Mouse (Mus musculus): ENCODE data around the gene E330017A01Rik. TPM values are rescaled to one million over a fixed set of nuclear protein-coding genes. Genes with fewer than 3 reads are reported as not detected.

Gene E330017A01Rik
- polyA plus RNA-seq, 1 experiment from 2014 or later: not detected

DNA sequence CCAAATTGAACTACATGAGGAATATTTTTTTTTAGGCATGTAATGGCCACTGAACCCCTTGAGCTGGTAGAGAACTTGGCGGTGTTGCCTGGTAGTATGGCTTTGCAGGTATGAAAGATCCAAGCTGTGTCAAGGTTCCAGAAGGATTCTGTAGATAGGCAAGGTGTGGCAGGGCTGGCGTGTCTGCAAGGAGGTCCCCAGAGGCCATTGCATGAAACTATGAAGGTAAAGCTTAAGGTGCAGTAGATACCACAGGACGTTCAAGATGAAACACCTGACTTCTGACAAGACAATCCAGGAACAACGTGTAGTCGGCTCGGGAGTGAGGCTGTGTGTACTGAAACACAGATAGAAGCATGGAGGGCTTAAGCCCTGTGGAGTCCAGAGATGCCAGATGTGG, 20.1 kb upstream of the E330017A01Rik start:
- Histone ChIP-seq H3K4me3 (no peak overlapping the region), H3K4me2 (replicated peaks) (no peak overlapping the region), H3K27ac (no peak overlapping the region), H3K27me3 (no peaks in the 10 kb centered on the region), H3K36me3 (no peaks in the 10 kb centered on the region), H3K4me1 (no peaks in the 10 kb centered on the region), H3K9ac (no peak overlapping the region), H3K9me3 (replicated peaks) (no peaks in the 10 kb centered on the region)
- WGBS: 94% methylated on average over 6 of the region's 6 CpGs
- ATAC-seq (ENCODE audit: low FRiP score): no peak

DNA sequence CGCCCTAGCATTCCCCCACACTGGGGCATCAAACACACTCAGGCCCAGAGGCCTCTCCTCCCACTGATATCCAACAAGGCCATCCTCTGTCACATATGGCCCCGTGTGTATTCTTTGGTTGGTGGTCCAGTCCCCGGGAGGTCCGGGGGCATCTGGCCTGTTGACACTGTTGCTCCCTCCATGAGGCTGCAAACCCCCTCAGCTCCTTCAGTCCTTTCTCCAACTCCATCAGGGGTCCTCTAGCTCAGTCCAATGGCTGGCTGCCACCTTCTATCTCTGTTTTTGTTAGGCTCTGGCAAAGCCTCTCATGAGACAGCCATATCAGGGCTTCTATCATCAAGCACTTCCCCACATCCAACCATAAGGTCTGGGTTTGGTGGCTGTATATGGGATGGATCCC, 18.0 kb upstream of the E330017A01Rik start:
- ATAC-seq (ENCODE audit: low FRiP score): no peak
- Histone ChIP-seq H3K36me3 (no peaks in the 10 kb centered on the region), H3K4me3 (no peak overlapping the region), H3K4me1 (no peaks in the 10 kb centered on the region), H3K9me3 (replicated peaks) (no peaks in the 10 kb centered on the region), H3K27ac (no peak overlapping the region), H3K4me2 (replicated peaks) (no peak overlapping the region), H3K27me3 (no peaks in the 10 kb centered on the region), H3K9ac (no peak overlapping the region)
- 82% methylated on average over 4 of the region's 4 CpGs for WGBS

DNA sequence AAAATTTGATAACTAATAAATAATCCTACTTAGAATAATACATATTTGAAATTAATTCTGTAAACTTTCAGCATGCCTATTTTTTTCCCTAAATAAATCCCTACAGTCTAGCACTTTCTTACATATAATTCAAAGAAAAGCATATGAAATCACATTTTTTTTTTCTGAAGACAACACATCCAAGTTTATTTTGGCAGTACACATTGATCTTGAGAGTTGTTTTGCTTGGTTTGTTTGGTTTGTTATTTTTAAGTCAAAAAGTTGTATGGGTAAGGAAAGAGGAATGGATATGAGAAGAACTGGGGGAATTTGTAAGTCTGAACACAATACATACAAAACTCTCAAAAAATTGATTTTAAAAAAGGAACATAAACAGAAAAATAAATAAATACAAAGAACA, 17.2 kb upstream of the E330017A01Rik start:
- no peaks in the 10 kb centered on the region for H3K9me3 ChIP-seq (replicated peaks)

DNA sequence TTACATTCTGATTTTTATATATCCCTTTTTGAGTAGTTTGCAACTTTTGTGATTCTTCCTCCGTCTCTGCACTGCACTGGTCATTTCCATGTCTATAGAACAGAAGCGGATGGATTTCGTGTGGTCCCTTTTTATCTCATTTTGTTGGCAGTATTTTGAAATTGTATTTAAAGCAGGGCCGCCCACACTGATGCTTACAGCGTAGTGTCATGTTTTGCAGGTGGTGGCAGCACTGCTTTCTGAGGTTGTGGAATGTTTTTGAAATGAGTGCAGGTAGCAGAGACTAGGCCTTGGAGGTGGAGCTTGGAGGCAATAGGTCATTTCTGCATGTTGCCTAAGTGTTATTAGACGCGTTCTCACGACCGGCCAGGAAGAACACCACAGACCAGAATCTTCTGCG, 11.4 kb upstream of the E330017A01Rik start:
- H3K9me3 ChIP-seq (replicated peaks): no peaks in the 10 kb centered on the region
- ATAC-seq (ENCODE audit: low FRiP score): no peak
- no peak overlapping the region for H3K4me3 ChIP-seq
- H3K27me3 ChIP-seq: no peaks in the 10 kb centered on the region
- no peak overlapping the region for H3K9ac ChIP-seq
- H3K4me2 ChIP-seq (replicated peaks): no peak overlapping the region
- H3K27ac ChIP-seq: no peak overlapping the region
- H3K4me1 ChIP-seq: no peaks in the 10 kb centered on the region
- 95% methylated on average over 10 of the region's 10 CpGs for WGBS
- no peaks in the 10 kb centered on the region for H3K36me3 ChIP-seq

More for the DNA sequence above, 17.2 kb upstream of the E330017A01Rik start:
- Histone ChIP-seq H3K4me3 (no peak overlapping the region), H3K27me3 (no peaks in the 10 kb centered on the region), H3K4me2 (replicated peaks) (no peak overlapping the region), H3K4me1 (no peaks in the 10 kb centered on the region), H3K9ac (no peak overlapping the region), H3K27ac (no peak overlapping the region), H3K36me3 (no peaks in the 10 kb centered on the region)
- ATAC-seq (ENCODE audit: low FRiP score): no peak

DNA sequence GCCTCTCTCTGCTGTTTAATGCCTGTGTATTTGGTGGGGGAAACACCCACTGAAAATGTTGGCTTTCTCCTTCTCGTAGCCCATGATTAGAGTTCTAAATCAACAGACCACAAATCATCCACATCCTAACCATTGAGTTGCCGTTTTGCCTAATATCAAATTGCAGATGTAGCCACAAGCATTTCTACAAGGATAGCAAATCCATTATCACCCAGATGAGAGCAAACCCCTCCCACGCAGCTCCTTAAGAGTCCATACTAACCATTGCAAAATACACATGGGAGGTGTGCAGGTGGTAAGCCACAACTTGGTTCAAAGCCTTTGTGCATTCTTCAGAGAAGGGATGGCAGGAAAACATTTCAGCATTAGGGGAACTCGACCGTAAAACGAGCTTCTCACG, 523 bp downstream of the E330017A01Rik start:
- no peak for ATAC-seq (ENCODE audit: low FRiP score)
- 86% methylated on average over 7 of the region's 7 CpGs for WGBS
- Histone ChIP-seq H3K4me2 (replicated peaks) (no peak overlapping the region), H3K4me1 (no peaks in the 10 kb centered on the region), H3K4me3 (no peak overlapping the region), H3K27me3 (no peaks in the 10 kb centered on the region), H3K9me3 (replicated peaks) (no peaks in the 10 kb centered on the region), H3K9ac (no peak overlapping the region), H3K27ac (no peak overlapping the region), H3K36me3 (no peaks in the 10 kb centered on the region)

DNA sequence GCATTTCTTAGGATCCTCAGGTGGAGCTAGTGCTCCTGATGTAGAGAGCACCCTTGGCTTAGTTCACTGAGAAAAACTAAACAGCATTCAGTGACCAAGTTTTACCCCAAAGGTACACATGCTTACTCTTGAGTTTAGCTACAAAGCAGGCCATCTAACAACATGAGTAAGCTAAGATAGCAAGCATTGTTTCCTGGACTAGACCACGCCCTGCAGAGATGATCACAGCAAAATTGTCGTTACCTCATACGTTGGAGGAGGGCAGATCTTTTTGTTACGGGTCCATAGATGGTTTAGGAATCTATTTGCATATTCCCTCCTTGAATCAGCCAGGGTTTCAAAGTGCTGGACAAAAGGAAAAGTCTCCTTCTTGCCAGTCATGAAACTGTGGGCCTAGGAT, 1.1 kb downstream of the E330017A01Rik start:
- no peak overlapping the region for H3K4me3 ChIP-seq
- no peaks in the 10 kb centered on the region for H3K36me3 ChIP-seq
- no peak for ATAC-seq (ENCODE audit: low FRiP score)
- H3K27ac ChIP-seq: no peak overlapping the region
- no peak overlapping the region for H3K4me2 ChIP-seq (replicated peaks)
- no peak overlapping the region for H3K9ac ChIP-seq
- WGBS: 83% methylated on average over 4 of the region's 4 CpGs
- H3K4me1 ChIP-seq: no peaks in the 10 kb centered on the region
- no peaks in the 10 kb centered on the region for H3K9me3 ChIP-seq (replicated peaks)
- H3K27me3 ChIP-seq: no peaks in the 10 kb centered on the region

DNA sequence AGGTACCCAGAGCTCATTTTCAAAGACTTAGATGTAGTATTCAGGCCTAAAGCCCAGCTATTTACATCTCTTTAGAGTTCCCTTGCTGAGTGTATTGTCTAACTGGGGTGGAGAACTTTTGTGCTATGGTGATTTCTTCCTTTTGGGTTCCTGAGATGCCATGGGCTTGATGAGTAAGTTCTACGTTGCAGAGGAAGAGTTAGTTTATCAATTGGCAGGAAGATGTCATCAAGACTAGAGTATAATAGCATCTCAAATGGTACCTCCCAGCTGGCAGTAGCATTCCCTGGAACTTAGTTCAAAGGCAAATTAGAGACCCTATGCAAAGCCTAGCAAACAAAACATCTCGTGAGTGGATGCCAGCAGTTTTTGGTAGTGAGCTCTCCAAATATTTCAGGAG, 2.7 kb downstream of the E330017A01Rik start:
- Histone ChIP-seq H3K9ac (no peak overlapping the region), H3K4me3 (no peak overlapping the region), H3K9me3 (replicated peaks) (no peaks in the 10 kb centered on the region), H3K4me2 (replicated peaks) (no peak overlapping the region), H3K36me3 (no peaks in the 10 kb centered on the region), H3K4me1 (no peaks in the 10 kb centered on the region), H3K27ac (no peak overlapping the region), H3K27me3 (no peaks in the 10 kb centered on the region)
- 59% methylated on average over 2 of the region's 2 CpGs for WGBS
- no peak for ATAC-seq (ENCODE audit: low FRiP score)

DNA sequence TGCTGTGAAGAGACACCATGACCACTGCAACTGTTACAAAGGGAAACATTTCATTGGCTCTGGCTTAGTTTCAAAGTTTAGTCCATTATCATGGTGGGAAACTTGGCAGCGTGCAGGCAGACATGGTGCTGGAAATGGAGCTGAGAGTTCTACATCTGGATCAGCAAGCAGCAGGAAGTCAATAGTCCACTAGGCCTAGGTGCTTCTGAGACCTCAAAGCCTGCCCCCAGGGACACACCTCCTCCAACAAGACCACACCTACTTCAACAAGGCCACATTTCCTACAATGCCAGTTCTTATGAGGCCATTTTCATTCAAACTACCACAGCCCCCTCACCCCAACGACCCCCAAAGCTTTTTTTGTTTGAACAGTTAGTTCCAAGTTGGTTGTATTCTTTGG, 8.8 kb downstream of the E330017A01Rik start:
- H3K27ac ChIP-seq: no peak overlapping the region
- 71% methylated on average over 2 of the region's 2 CpGs for WGBS
- no peaks in the 10 kb centered on the region for H3K27me3 ChIP-seq
- H3K4me2 ChIP-seq (replicated peaks): no peak overlapping the region
- no peaks in the 10 kb centered on the region for H3K4me1 ChIP-seq
- H3K9me3 ChIP-seq (replicated peaks): no peaks in the 10 kb centered on the region
- no peak overlapping the region for H3K9ac ChIP-seq
- ATAC-seq (ENCODE audit: low FRiP score): no peak
- H3K36me3 ChIP-seq: no peaks in the 10 kb centered on the region
- H3K4me3 ChIP-seq: no peak overlapping the region

DNA sequence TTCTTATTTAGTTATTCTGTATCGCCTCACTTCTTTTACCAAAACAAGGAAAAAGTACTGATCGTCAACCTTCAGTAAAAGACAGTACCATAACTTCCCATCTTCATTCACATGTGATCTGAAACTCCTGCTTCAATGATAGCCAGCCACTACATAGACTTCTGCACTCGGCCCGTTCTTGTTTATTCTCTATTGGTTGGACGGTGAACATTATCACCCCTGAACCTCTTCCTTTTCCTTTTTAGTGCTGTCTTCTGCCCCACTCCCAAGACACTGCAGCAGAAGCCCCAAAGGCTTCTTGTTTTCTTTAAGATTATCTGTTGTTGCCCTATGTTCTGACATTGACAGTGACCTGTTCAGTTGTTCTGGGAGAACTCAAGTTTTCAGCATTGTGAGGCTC, 9.6 kb downstream of the E330017A01Rik start:
- ATAC-seq (ENCODE audit: low FRiP score): no peak
- no peak overlapping the region for H3K9ac ChIP-seq
- no peak overlapping the region for H3K27ac ChIP-seq
- no peak overlapping the region for H3K4me3 ChIP-seq
- no peaks in the 10 kb centered on the region for H3K36me3 ChIP-seq
- H3K4me1 ChIP-seq: no peaks in the 10 kb centered on the region
- H3K4me2 ChIP-seq (replicated peaks): no peak overlapping the region
- H3K9me3 ChIP-seq (replicated peaks): no peaks in the 10 kb centered on the region
- H3K27me3 ChIP-seq: no peaks in the 10 kb centered on the region
- WGBS: 93% methylated on average over 5 of the region's 5 CpGs

DNA sequence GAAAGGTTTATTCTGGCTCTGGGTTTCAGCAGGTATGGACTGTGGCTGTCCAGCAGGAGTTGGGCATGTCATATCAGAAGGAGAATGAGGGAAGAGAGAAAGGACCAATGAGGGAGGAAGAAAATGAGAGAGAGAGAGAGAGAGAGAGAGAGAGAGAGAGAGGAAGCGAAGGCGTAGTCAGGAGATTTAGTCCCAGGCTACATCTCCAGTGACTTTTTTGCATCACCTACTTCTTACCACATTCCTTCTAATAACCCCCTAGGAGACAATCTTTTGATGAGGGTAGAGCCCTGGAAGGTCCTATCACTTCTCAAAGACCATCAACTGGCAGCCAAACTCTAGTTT, 10.2 kb downstream of the E330017A01Rik start:
- no peaks in the 10 kb centered on the region for H3K4me1 ChIP-seq
- H3K9me3 ChIP-seq (replicated peaks): no peaks in the 10 kb centered on the region
- H3K4me2 ChIP-seq (replicated peaks): no peak overlapping the region
- H3K27me3 ChIP-seq: no peaks in the 10 kb centered on the region
- no peak overlapping the region for H3K27ac ChIP-seq
- WGBS: 100% methylated on average over 2 of the region's 2 CpGs
- no peaks in the 10 kb centered on the region for H3K36me3 ChIP-seq
- H3K9ac ChIP-seq: no peak overlapping the region
- no peak for ATAC-seq (ENCODE audit: low FRiP score)
- no peak overlapping the region for H3K4me3 ChIP-seq

DNA sequence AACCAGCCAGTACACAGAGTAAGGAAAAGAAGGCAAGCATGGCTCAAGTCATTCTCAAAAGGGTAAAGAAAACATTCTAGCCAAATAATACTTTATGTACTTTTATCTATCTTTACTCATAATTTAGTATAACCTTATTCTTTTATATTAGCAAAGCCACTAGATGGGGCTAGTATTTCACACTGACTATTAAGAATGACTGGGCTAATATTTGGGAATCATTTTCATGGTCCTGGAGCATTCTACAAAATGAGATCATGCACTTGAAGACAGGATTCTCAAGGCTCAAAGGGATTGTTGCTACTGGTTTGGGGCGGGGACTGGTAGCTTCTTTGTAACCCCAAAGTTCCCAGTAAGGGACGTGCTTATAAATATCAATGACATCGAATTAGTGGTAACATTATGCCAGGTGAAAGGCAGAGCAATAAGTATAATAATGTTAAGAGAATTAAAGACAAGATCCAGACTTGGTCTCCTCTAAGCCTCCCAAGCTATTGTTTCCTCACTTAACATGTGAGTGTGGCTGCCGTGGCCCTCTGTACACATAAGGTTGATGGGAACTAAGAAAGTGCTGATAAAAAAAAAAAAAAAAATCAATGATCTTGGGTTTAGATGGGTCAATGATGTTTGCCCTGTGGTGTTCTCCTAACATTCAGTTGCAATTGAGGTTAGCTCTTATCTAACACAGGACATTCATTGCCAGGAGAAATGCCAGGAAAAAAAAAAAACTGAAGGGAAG, 10.8 kb downstream of the E330017A01Rik start:
- H3K27ac ChIP-seq: no peak overlapping the region
- H3K4me1 ChIP-seq: no peaks in the 10 kb centered on the region
- H3K27me3 ChIP-seq: no peaks in the 10 kb centered on the region
- H3K9me3 ChIP-seq (replicated peaks): no peaks in the 10 kb centered on the region
- H3K9ac ChIP-seq: no peak overlapping the region
- WGBS: 92% methylated on average over 4 of the region's 4 CpGs
- ATAC-seq (ENCODE audit: low FRiP score): no peak
- H3K4me2 ChIP-seq (replicated peaks): no peak overlapping the region
- H3K36me3 ChIP-seq: no peaks in the 10 kb centered on the region
- no peak overlapping the region for H3K4me3 ChIP-seq

DNA sequence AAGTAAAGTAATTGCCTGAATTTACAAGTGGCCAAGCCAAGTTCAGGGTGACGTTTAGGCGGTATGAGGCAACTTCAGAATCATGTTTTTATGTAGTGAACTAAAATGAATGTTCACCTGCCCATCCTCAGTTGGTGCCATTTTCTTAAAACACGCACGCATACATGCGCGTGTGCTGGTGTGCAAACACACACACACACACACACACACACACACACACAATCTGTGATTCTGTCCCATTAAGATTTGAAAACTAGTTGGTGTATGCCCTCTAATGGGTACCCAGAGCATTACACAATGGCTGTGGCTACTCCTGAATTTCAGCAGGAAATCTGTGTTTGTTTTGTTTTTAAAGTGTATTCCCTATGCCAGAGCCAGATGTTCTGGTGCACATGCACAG, 14.6 kb downstream of the E330017A01Rik start:
- no peak overlapping the region for H3K27ac ChIP-seq
- no peaks in the 10 kb centered on the region for H3K4me1 ChIP-seq
- H3K4me3 ChIP-seq: no peak overlapping the region
- no peak for ATAC-seq (ENCODE audit: low FRiP score)
- no peak overlapping the region for H3K9ac ChIP-seq
- 93% methylated on average over 6 of the region's 6 CpGs for WGBS
- H3K27me3 ChIP-seq: no peaks in the 10 kb centered on the region
- H3K36me3 ChIP-seq: no peaks in the 10 kb centered on the region
- H3K4me2 ChIP-seq (replicated peaks): no peak overlapping the region
- H3K9me3 ChIP-seq (replicated peaks): no peaks in the 10 kb centered on the region

DNA sequence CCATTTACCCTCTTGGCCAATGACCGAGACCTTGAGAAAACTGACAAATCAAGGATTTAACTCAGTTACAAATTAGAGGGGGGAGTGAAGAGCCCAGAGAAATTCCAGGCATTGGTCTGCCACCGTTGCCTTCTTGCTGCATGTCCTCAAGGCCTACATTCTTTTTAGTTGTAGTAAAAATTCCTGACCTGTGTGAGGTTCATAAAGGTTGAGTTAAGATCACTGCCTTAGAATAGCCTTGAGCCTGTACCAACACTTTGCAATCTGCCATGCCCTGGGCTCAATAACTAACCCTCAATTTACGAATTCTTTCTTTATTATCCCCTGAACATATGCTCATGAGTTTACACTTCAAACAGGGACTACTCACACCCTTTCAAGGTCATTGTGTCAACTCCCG, 15.4 kb downstream of the E330017A01Rik start:
- no peak for ATAC-seq (ENCODE audit: low FRiP score)
- H3K4me2 ChIP-seq (replicated peaks): no peak overlapping the region
- 86% methylated on average over 4 of the region's 4 CpGs for WGBS

More for the DNA sequence above, 15.4 kb downstream of the E330017A01Rik start:
- Histone ChIP-seq H3K27me3 (no peaks in the 10 kb centered on the region), H3K36me3 (no peaks in the 10 kb centered on the region), H3K9ac (no peak overlapping the region), H3K9me3 (replicated peaks) (no peaks in the 10 kb centered on the region), H3K27ac (no peak overlapping the region), H3K4me3 (no peak overlapping the region), H3K4me1 (no peaks in the 10 kb centered on the region)

Measured in hindbrain, embryonic 12.5 days (tissue).